Mouse (Mus musculus) MEL (cell line): ENCODE data around the gene Map2k4.
A peak's percentile ranks its signal among the peaks of the same experiment; 100 is the strongest.

Experiments used
- CTCF ChIP-seq, 3 experiments: IDR thresholded peaks in 2 of 3; conservative IDR thresholded peaks in 1 of 3; 2 replicates each; pipeline ENCODE4 v1.5.1; 2011 to 2012; ENCODE audit warnings: low read length in 3 of 3, low read depth in 2 of 3, mild to moderate bottlenecking in 2 of 3, improper control_type of control experiment in 1 of 3, inconsistent platforms in 1 of 3, mixed read lengths in 1 of 3, moderate library complexity in 1 of 3; ENCODE audit not compliant: control insufficient read depth in 1 of 3, insufficient read depth in 1 of 3, poor library complexity in 1 of 3, severe bottlenecking in 1 of 3
- EP300 ChIP-seq, 2 experiments: IDR thresholded peaks; 2 replicates each; pipeline ENCODE4 v1.6.1; 2011; ENCODE audit warnings: improper control_type of control experiment in 2 of 2, low read length in 2 of 2, low read depth in 1 of 2, mild to moderate bottlenecking in 1 of 2
- HCFC1 ChIP-seq: IDR thresholded peaks from 2 replicates; pipeline ENCODE4 v1.6.1; 2012; ENCODE audit warnings: low read depth, mild to moderate bottlenecking, inconsistent platforms, low read length, improper control_type of control experiment, moderate library complexity
- MYC ChIP-seq: IDR thresholded peaks from 2 replicates; pipeline ENCODE4 v1.6.1; 2011; ENCODE audit warnings: low read depth, mild to moderate bottlenecking, low read length, improper control_type of control experiment, moderate library complexity
- POLR2A ChIP-seq, 2 experiments: IDR thresholded peaks; 2 replicates each; pipeline ENCODE4 v1.6.1; 2011 to 2012; ENCODE audit warnings: low read length in 2 of 2, mild to moderate bottlenecking in 2 of 2, control low read depth in 1 of 2, improper control_type of control experiment in 1 of 2, low read depth in 1 of 2, moderate library complexity in 1 of 2; ENCODE audit not compliant: control insufficient read depth in 1 of 2, insufficient read depth in 1 of 2, poor library complexity in 1 of 2
- RCOR1 ChIP-seq: IDR thresholded peaks from 2 replicates; pipeline ENCODE4 v1.6.1; 2012; ENCODE audit warnings: low read depth, mild to moderate bottlenecking, inconsistent platforms, low read length, improper control_type of control experiment
- ZC3H11A ChIP-seq: IDR thresholded peaks from 2 replicates; pipeline ENCODE4 v1.6.1; 2012; ENCODE audit warnings: low read depth, mild to moderate bottlenecking, inconsistent platforms, low read length, improper control_type of control experiment

DNA sequence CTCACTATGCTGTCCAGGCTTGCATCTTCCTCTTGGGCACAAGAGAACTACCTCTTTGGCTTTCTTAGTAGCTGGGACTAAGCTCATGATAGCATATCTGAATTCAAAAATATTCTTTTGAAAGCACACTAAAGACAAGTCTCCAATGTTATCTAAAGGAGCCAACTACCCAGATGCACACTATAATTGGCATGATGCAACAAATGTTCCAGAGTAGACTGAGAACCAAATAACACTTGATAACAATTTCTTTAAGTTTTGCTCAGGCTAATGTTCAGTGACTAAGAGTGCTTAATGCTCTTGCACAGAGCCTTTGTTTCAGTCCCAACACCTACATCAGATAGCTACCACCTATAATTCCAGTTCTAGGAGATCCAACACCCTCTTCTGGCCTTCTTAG, 40.7 kb downstream of the Map2k4 start:
- TF ChIP-seq POLR2A (IDR thresholded peaks at IDR 0.05; ENCODE audit: control insufficient read depth in 1 of 2, insufficient read depth in 1 of 2, low read depth in 1 of 2, low read length in 2 of 2, poor library complexity in 1 of 2) (no peak), RCOR1 (peak; percentile 68; the same call in 1 of the 2 replicates), HCFC1 (no peak), MYC (no peak), EP300 (IDR thresholded peaks at IDR 0.05; ENCODE audit: low read depth in 1 of 2, low read length in 2 of 2) (peak; percentile 83), CTCF (IDR thresholded peaks at IDR 0.05 in 2 of 3, conservative IDR thresholded peaks at IDR 0.05 in 1 of 3; ENCODE audit: control insufficient read depth in 1 of 3, insufficient read depth in 1 of 3, low read depth in 2 of 3, low read length in 3 of 3, poor library complexity in 1 of 3, severe bottlenecking in 1 of 3) (peak in 1 of 3 experiments; percentile 24; a peak in 2 of 6 replicates), ZC3H11A (no peak)
